Mouse (Mus musculus): ENCODE measurements around the gene Cops9. TPM values are rescaled to one million over a fixed set of nuclear protein-coding genes. Genes with fewer than 3 reads are reported as not detected.

The Cops9 gene
- polyA plus RNA-seq, 2 experiments, result 99.3 to 237 TPM

DNA sequence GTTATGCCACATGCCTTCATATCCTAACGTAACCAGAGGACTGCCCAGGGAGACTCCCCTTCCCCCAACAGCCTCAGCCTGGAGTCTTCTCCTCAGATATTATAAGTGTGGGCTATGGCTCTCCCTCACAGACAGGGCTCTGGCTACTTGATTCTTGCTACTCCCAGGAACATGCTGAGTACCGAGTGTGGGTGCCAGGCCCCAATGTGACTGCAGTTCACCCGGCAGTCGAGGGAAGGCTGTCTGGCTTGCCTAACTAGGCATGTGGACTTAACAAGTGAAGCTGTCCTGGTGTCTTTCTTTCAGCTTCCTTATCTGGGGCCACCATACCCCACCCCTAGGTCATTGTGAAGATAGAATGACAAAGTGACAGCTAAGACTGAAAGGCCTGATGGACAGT, 1.9 kb upstream of the Cops9 start:
- DNase-seq (ENCODE audit: low read depth in 3 of 3, low spot score in 3 of 3) (no peak), ATAC-seq (ENCODE audit: insufficient read depth) (no peak)
- WGBS (ENCODE audit: insufficient replicate concordance), result 60% methylated on average over 4 of the region's 4 CpGs
- Histone ChIP-seq H3K4me2 (ENCODE audit: low read depth) (no peak overlapping the region), H3K36me3 (replicated peaks; ENCODE audit: control insufficient read depth, insufficient read depth, low read depth) (no peaks in the 10 kb centered on the region), H3K9ac (replicated peaks) (no peak overlapping the region), H3K4me3 (ENCODE audit: insufficient read depth in 1 of 2, low read depth in 2 of 2, low read length in 2 of 2) (no peak overlapping the region), H3K27ac (no peak overlapping the region), H3K9me3 (ENCODE audit: control insufficient read depth, low read length) (no peaks in the 10 kb centered on the region), H3K27me3 (ENCODE audit: control insufficient read depth, insufficient read depth, low read length) (no peaks in the 10 kb centered on the region), H3K4me1 (replicated peaks; ENCODE audit: control insufficient read depth in 2 of 2, insufficient read depth in 2 of 2, low read length in 1 of 2) (peaks cover 0 to 18% of the 10 kb centered on the region in 2 experiments; a peak in 2 of 4 replicates)
- TF ChIP-seq CTCF (IDR thresholded peaks at IDR 0.05; ENCODE audit: low read depth), result no peak
- TF ChIP-seq EP300 (IDR thresholded peaks at IDR 0.05; ENCODE audit: low read depth), result no peak

DNA sequence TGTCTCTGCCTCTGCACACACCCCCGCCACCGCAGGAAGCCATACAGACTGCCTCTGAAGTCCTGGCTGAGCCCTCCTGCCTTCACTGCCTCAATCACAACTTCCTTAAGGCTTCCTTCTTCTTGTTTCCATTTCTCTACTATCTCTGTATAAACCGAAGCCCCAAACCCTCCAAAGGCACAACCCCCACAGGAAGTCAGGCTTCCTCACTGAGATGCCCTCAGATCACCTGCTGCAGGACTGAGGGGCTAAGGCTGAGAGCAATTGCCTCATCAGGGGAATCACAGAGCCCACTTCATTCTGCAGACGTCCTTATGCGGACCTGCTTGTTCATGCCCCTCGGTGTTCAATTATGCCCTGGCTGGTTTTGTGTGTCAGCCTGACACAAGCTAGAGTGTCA, 1.4 kb downstream of the Cops9 start:
- no peak overlapping the region; the same call in 1 of the 2 replicates for H3K9ac ChIP-seq (replicated peaks)

DNA sequence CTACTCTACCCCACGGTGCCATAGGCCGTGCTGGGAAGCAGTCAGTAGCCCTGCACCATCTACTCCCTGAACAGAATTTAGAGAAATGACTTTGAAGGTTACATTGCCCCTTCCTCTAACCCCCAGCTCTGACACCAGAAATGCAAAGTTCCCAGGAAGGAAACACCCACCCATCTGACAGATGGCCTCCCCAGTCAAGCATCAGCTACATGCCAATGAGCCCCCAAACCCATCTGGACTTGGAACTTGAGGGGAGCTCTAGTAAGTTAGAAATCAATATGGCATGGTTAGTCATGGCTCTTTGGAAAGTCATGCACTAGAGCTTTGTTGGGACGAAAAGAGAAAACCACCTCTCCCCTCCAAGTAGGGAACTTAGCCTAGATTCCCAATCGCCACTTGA, 3.0 kb downstream of the Cops9 start:
- TF ChIP-seq EP300 (IDR thresholded peaks at IDR 0.05; ENCODE audit: low read depth), result no peak
- TF ChIP-seq CTCF (IDR thresholded peaks at IDR 0.05; ENCODE audit: low read depth), result no peak
- H3K36me3 ChIP-seq (replicated peaks; ENCODE audit: control insufficient read depth, insufficient read depth, low read depth), result no peaks in the 10 kb centered on the region
- no peak overlapping the region for H3K9ac ChIP-seq (replicated peaks)
- H3K27ac ChIP-seq, result no peak overlapping the region
- WGBS (ENCODE audit: insufficient replicate concordance), result 79% methylated on average over 4 of the region's 4 CpGs
- H3K4me2 ChIP-seq (ENCODE audit: low read depth), result no peak overlapping the region
- H3K9me3 ChIP-seq (ENCODE audit: control insufficient read depth, low read length), result no peaks in the 10 kb centered on the region
- no peak for DNase-seq (ENCODE audit: low read depth in 3 of 3, low spot score in 3 of 3)
- no peak overlapping the region for H3K4me3 ChIP-seq (ENCODE audit: insufficient read depth in 1 of 2, low read depth in 2 of 2, low read length in 2 of 2)
- ATAC-seq (ENCODE audit: insufficient read depth), result no peak
- peaks cover 0 to 12% of the 10 kb centered on the region in 2 experiments; a peak in 2 of 4 replicates for H3K4me1 ChIP-seq (replicated peaks; ENCODE audit: control insufficient read depth in 2 of 2, insufficient read depth in 2 of 2, low read length in 1 of 2)
- H3K27me3 ChIP-seq (ENCODE audit: control insufficient read depth, insufficient read depth, low read length), result no peaks in the 10 kb centered on the region

More for the DNA sequence above, 1.4 kb downstream of the Cops9 start:
- TF ChIP-seq CTCF (IDR thresholded peaks at IDR 0.05; ENCODE audit: low read depth) (no peak), EP300 (IDR thresholded peaks at IDR 0.05; ENCODE audit: low read depth) (no peak)
- Histone ChIP-seq H3K27me3 (ENCODE audit: control insufficient read depth, insufficient read depth, low read length) (no peaks in the 10 kb centered on the region), H3K4me3 (ENCODE audit: insufficient read depth in 1 of 2, low read depth in 2 of 2, low read length in 2 of 2) (peak overlapping the region; percentile 79 to 95; a peak in 2 of 4 replicates), H3K4me1 (replicated peaks; ENCODE audit: control insufficient read depth in 2 of 2, insufficient read depth in 2 of 2, low read length in 1 of 2) (peaks cover 0 to 12% of the 10 kb centered on the region in 2 experiments; a peak in 2 of 4 replicates), H3K27ac (no peak overlapping the region), H3K9me3 (ENCODE audit: control insufficient read depth, low read length) (no peaks in the 10 kb centered on the region), H3K36me3 (replicated peaks; ENCODE audit: control insufficient read depth, insufficient read depth, low read depth) (no peaks in the 10 kb centered on the region), H3K4me2 (ENCODE audit: low read depth) (peak overlapping the region; percentile 82)
- 37% methylated on average over 6 of the region's 6 CpGs for WGBS (ENCODE audit: insufficient replicate concordance)
- no peak for ATAC-seq (ENCODE audit: insufficient read depth)
- no peak for DNase-seq (ENCODE audit: low read depth in 3 of 3, low spot score in 3 of 3)

DNA sequence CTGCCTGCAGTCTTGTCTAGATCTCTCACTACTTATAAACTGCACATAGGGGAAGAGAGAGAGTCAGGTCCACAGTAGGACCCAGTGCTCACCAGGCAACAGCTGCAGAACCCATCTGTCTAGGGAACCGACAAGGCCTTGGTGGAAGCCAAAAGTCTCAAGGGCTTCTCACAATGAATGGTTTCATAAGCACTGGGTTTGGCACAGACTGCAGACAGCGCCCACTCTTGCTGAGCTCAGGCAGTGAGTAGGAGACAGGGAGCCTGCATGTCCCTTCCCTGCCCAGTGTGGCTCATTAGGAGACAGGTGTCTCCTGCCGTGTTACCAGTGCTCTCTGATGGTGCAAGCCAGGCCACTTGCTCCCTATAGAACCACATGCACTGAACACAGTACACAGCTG, 3.6 kb downstream of the Cops9 start:
- ATAC-seq (ENCODE audit: insufficient read depth), result no peak
- Histone ChIP-seq H3K4me3 (ENCODE audit: insufficient read depth in 1 of 2, low read depth in 2 of 2, low read length in 2 of 2) (no peak overlapping the region), H3K27ac (no peak overlapping the region), H3K4me2 (ENCODE audit: low read depth) (no peak overlapping the region), H3K4me1 (replicated peaks; ENCODE audit: control insufficient read depth in 2 of 2, insufficient read depth in 2 of 2, low read length in 1 of 2) (peaks cover 0 to 12% of the 10 kb centered on the region in 2 experiments; a peak in 2 of 4 replicates), H3K9me3 (ENCODE audit: control insufficient read depth, low read length) (no peaks in the 10 kb centered on the region), H3K27me3 (ENCODE audit: control insufficient read depth, insufficient read depth, low read length) (no peaks in the 10 kb centered on the region), H3K9ac (replicated peaks) (no peak overlapping the region), H3K36me3 (replicated peaks; ENCODE audit: control insufficient read depth, insufficient read depth, low read depth) (no peaks in the 10 kb centered on the region)
- TF ChIP-seq EP300 (IDR thresholded peaks at IDR 0.05; ENCODE audit: low read depth), result no peak
- TF ChIP-seq CTCF (IDR thresholded peaks at IDR 0.05; ENCODE audit: low read depth), result no peak
- no peak for DNase-seq (ENCODE audit: low read depth in 3 of 3, low spot score in 3 of 3)
- 82% methylated on average over 3 of the region's 3 CpGs for WGBS (ENCODE audit: insufficient replicate concordance)

DNA sequence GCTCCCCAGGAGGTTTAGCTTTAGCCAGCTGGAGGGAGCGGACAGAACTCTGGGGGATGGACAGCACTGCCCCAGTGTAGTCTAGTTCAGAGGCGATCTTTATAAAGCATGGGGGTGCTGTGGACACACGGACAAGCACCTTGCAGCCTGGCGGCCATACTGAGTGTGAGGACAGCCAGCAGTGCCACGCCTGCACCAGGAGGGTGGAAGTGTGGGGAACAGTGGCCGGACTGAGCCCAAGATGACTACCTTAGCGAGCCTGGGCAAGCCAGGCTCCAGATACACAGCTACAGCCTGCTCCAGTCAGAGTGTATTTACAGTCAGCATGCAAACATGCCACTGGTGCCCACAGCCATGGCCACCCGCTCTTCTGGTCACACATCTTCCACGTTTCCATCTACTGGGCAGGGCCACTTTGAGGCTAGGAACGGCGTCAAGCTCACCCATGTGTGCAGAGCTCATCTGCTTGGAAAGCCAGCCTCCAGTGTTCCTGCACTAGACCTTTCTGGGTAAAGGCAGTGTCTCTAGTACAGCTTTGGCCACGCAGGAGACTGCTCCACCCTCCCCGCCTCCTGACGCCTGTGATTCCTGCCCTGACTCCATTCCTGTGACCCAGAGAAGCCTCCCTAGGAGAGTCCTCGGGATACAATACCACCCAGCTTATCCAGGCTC, 4.1 kb downstream of the Cops9 start:
- Histone ChIP-seq H3K9ac (replicated peaks) (no peak overlapping the region), H3K4me1 (replicated peaks; ENCODE audit: control insufficient read depth in 2 of 2, insufficient read depth in 2 of 2, low read length in 1 of 2) (peaks cover 0 to 12% of the 10 kb centered on the region in 2 experiments; a peak in 2 of 4 replicates), H3K9me3 (ENCODE audit: control insufficient read depth, low read length) (no peaks in the 10 kb centered on the region), H3K36me3 (replicated peaks; ENCODE audit: control insufficient read depth, insufficient read depth, low read depth) (no peaks in the 10 kb centered on the region), H3K4me3 (ENCODE audit: insufficient read depth in 1 of 2, low read depth in 2 of 2, low read length in 2 of 2) (no peak overlapping the region), H3K27me3 (ENCODE audit: control insufficient read depth, insufficient read depth, low read length) (no peaks in the 10 kb centered on the region), H3K4me2 (ENCODE audit: low read depth) (no peak overlapping the region), H3K27ac (no peak overlapping the region)
- no peak for DNase-seq (ENCODE audit: low read depth in 3 of 3, low spot score in 3 of 3)
- TF ChIP-seq EP300 (IDR thresholded peaks at IDR 0.05; ENCODE audit: low read depth), result no peak
- TF ChIP-seq CTCF (IDR thresholded peaks at IDR 0.05; ENCODE audit: low read depth), result no peak
- WGBS (ENCODE audit: insufficient replicate concordance), result 83% methylated on average over 15 of the region's 15 CpGs
- no peak for ATAC-seq (ENCODE audit: insufficient read depth)
